Mouse (Mus musculus) heart, postnatal 0 days (tissue): ENCODE measurements around the gene Il1r1.

ENCODE experiments used
- CTCF ChIP-seq: IDR thresholded peaks from 2 replicates; pipeline ENCODE4 v1.5.1; 2016; ENCODE audit warnings: antibody characterized with exemption, control low read depth, low read depth
- EP300 ChIP-seq: IDR thresholded peaks from 2 replicates; pipeline ENCODE4 v1.6.1; 2016; ENCODE audit warnings: antibody characterized with exemption, low read depth

- no peak for TF ChIP-seq CTCF
- TF ChIP-seq EP300, result no peak
These were observed 97.7 kb downstream of the Il1r1 start for GRCm38 (mm10) chr1:40322543-40322942.
